Mouse (Mus musculus) ES-Bruce4 (cell line): ENCODE measurements around the gene Doc2g. TPM values are rescaled to one million over a fixed set of nuclear protein-coding genes. Genes with fewer than 3 reads are reported as not detected.
"Not testable (repeated sequence)": the region's sequence is repeated elsewhere in the genome, so short reads cannot be mapped to it uniquely, and the experiment has no call there.

Experiments
- H3K27ac ChIP-seq: 2 replicates; pipeline ENCODE4 v1.5.1; 2012; ENCODE audit warnings: low read length, inconsistent platforms; ENCODE audit not compliant: insufficient read depth
- H3K27me3 ChIP-seq: 2 replicates; pipeline ENCODE4 v1.6.1; 2012; ENCODE audit warnings: mild to moderate bottlenecking, low read length, inconsistent platforms; ENCODE audit not compliant: control insufficient read depth, poor library complexity, insufficient read depth, severe bottlenecking
- H3K36me3 ChIP-seq: 2 replicates; pipeline ENCODE4 v1.6.1; 2012; ENCODE audit warnings: inconsistent platforms, mild to moderate bottlenecking, low read length, moderate library complexity; ENCODE audit not compliant: control insufficient read depth, poor library complexity, insufficient read depth, severe bottlenecking
- H3K4me1 ChIP-seq: one replicate; pipeline ENCODE4 v1.8.1; 2011; ENCODE audit warnings: low read length; ENCODE audit not compliant: control insufficient read depth, insufficient read depth
- H3K4me3 ChIP-seq: 2 replicates; pipeline ENCODE4 v1.5.1; 2011; ENCODE audit warnings: low read depth, mild to moderate bottlenecking, low read length
- H3K9ac ChIP-seq: 2 replicates; pipeline ENCODE4 v1.6.1; 2012; ENCODE audit warnings: low read depth, mild to moderate bottlenecking, inconsistent platforms; ENCODE audit not compliant: poor library complexity, severe bottlenecking
- H3K9me3 ChIP-seq: replicated peaks from 2 replicates; pipeline ENCODE4 v1.6.1; 2012; ENCODE audit warnings: mild to moderate bottlenecking, low read length, inconsistent platforms; ENCODE audit not compliant: control insufficient read depth, poor library complexity, insufficient read depth, severe bottlenecking
- CTCF ChIP-seq: IDR thresholded peaks from one replicate; pipeline ENCODE4 v1.8.1; 2011; ENCODE audit warnings: low read depth, low read length
- EP300 ChIP-seq: IDR thresholded peaks from 2 replicates; pipeline ENCODE4 v1.6.1; 2011; ENCODE audit warnings: low read depth, low read length; ENCODE audit not compliant: insufficient read depth
- POLR2A ChIP-seq: IDR thresholded peaks from one replicate; pipeline ENCODE4 v1.8.1; 2011; ENCODE audit warnings: low read length; ENCODE audit not compliant: insufficient read depth
- polyA plus RNA-seq: library from polyadenylated mRNA; stranded (reverse); fragments of >200 nt; gene quantifications from 2 replicates; pipeline ENCODE4 v1.2.4, GENCODE M21; 2011; ENCODE audit warnings: low read depth; ENCODE audit not compliant: missing spikeins, insufficient read depth, insufficient read length

Doc2g gene
- 2.9 and 3.6 TPM in 2 replicates for polyA plus RNA-seq

DNA sequence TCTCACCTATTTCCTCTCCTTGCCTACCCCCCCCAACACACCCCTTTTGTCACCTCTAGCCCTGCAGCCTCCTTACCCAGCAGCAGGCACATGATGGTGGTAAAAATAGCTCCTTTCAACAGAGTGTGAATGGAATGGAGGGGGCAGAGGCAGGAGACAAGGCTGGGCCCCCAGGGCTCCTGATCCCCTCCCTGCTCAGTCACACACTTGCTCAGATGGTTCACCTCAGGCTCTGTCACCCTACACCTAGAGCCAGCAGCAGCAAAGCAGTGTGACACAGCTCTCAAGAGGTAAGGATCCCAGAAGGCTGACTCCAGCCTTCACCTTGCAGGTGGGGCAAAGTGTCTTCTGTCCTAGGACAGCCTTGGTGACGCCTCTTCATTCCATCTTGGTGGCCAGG lies at the start of gene Doc2g:
Gene Doc2g (plus strand): TSS at position 202 of the 400 bp plus-strand sequence.
- TF ChIP-seq CTCF (no peak), EP300 (no peak), POLR2A (no peak)
- Histone ChIP-seq H3K9me3 (no peaks in the 10 kb centered on the region), H3K4me3 (peak within 1 kb of the TSS; percentile 34), H3K27ac (no peak within 1 kb of the TSS), H3K27me3 (no peaks in the 10 kb centered on the region), H3K36me3 (0 out of 2 replicates have a peak, but pooled peaks cover 2% of the 10 kb centered on the region), H3K9ac (peak within 1 kb of the TSS; percentile 19; the same call in 1 of the 2 replicates), H3K4me1 (peaks cover 3% of the 10 kb centered on the region)

GRCm38 (mm10) chr19:3955033-3955432 lies 48.1 kb upstream of the Doc2g start:
- Histone ChIP-seq H3K27me3 (no peaks in the 10 kb centered on the region), H3K9ac (no peak overlapping the region), H3K9me3 (no peaks in the 10 kb centered on the region), H3K36me3 (no peaks in the 10 kb centered on the region), H3K4me1 (no peaks in the 10 kb centered on the region), H3K27ac (no peak overlapping the region), H3K4me3 (no peak overlapping the region)
- TF ChIP-seq CTCF (no peak), POLR2A (no peak), EP300 (no peak)

DNA sequence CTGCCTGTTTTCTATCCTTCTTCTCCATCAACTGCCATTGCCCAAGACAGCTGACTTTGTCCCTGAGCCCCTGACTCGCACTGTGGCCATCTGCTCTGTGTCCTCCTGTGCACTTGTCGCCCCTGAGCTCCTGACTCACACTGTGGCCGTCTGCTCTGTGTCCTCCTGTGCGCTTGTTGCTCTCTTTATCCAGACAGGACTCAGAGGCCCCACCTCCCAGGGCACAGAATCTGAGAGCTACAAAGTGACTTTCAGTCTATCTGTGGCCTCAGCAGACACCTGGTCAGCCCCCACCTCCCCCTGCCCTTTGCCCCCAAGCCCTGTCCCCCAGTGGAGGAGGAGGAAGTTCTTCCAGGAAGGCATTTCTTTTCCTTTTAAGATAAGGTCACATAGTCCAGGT lies 47.3 kb upstream of the Doc2g start:
- Histone ChIP-seq H3K4me3 (no peak overlapping the region), H3K4me1 (no peaks in the 10 kb centered on the region), H3K27ac (no peak overlapping the region), H3K36me3 (no peaks in the 10 kb centered on the region), H3K27me3 (no peaks in the 10 kb centered on the region), H3K9me3 (no peaks in the 10 kb centered on the region), H3K9ac (no peak overlapping the region)
- TF ChIP-seq CTCF: no peak
- no peak for TF ChIP-seq EP300
- TF ChIP-seq POLR2A: no peak

DNA sequence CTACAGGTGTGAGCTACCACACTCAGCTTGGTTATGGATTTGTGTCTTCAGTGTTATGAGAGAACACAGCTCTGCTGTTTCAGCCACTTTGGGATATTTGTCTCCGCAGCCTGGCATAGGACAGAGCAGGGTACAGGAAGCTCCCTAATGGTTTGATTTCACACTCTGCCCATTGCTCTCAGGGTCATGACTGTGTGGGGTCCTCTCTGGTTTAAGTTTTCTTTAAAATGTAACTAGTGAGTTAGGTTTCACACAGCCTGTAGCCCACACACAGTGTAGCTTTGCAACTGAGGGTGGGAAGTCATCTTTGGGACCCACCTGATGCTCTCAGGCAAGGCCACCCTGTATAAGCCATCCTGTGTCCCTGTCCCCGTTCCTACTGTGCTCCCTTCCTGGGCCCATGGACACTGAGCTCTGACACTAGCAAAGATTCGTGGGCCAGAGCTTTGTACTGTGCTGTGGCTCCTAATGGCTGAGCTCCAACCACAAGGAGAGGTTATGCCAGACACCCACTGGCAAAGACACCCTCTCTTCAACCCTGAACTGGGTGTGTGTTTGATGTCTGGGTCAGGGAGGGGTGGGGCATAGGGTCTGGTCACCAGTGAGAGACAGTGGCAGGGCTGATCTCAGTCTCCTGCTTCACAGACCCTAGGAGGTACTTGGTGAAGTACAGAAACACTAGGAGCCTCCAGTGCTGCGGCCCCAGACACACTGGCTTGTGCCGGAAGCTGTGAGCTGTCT lies 45.6 kb upstream of the Doc2g start:
- H3K27me3 ChIP-seq, H3K36me3 ChIP-seq, H3K4me3 ChIP-seq, H3K27ac ChIP-seq, H3K9ac ChIP-seq, H3K9me3 ChIP-seq, H3K4me1 ChIP-seq: not testable (repeated sequence)

- TF ChIP-seq POLR2A (no peak), CTCF (no peak), EP300 (no peak)
- Histone ChIP-seq H3K27me3 (no peaks in the 10 kb centered on the region), H3K36me3 (no peaks in the 10 kb centered on the region)
Measured at GRCm38 (mm10) chr19:3958470-3958869, 44.6 kb upstream of the Doc2g start, which contains the start of gene Aldh3b3. Aldh3b3 (plus strand) TSS chr19:3958645.

GRCm38 (mm10) chr19:3959030-3959429 lies 44.1 kb upstream of the Doc2g start:
- Histone ChIP-seq H3K27ac (no peak overlapping the region), H3K9me3 (no peaks in the 10 kb centered on the region), H3K27me3 (no peaks in the 10 kb centered on the region), H3K4me3 (no peak overlapping the region), H3K9ac (no peak overlapping the region), H3K36me3 (no peaks in the 10 kb centered on the region), H3K4me1 (no peaks in the 10 kb centered on the region)
- no peak for TF ChIP-seq CTCF
- no peak for TF ChIP-seq EP300
- no peak for TF ChIP-seq POLR2A

More at GRCm38 (mm10) chr19:3958470-3958869, 44.6 kb upstream of the Doc2g start, which contains the start of gene Aldh3b3:
- no peaks in the 10 kb centered on the region for H3K9me3 ChIP-seq
- H3K27ac ChIP-seq: no peak within 1 kb of the TSS
- H3K4me3 ChIP-seq: no peak within 1 kb of the TSS
- H3K4me1 ChIP-seq: no peaks in the 10 kb centered on the region
- H3K9ac ChIP-seq: no peak within 1 kb of the TSS
